Mouse (Mus musculus) lung, postnatal 0 days (tissue): ENCODE results near the gene Coq8a.

Experiments
- CTCF ChIP-seq: IDR thresholded peaks from 2 replicates; pipeline ENCODE4 v1.5.1; 2016; ENCODE audit warnings: antibody characterized with exemption, mild to moderate bottlenecking
- EP300 ChIP-seq: IDR thresholded peaks from 2 replicates; pipeline ENCODE4 v1.6.1; 2016; ENCODE audit warnings: antibody characterized with exemption, mild to moderate bottlenecking, control low read depth

DNA sequence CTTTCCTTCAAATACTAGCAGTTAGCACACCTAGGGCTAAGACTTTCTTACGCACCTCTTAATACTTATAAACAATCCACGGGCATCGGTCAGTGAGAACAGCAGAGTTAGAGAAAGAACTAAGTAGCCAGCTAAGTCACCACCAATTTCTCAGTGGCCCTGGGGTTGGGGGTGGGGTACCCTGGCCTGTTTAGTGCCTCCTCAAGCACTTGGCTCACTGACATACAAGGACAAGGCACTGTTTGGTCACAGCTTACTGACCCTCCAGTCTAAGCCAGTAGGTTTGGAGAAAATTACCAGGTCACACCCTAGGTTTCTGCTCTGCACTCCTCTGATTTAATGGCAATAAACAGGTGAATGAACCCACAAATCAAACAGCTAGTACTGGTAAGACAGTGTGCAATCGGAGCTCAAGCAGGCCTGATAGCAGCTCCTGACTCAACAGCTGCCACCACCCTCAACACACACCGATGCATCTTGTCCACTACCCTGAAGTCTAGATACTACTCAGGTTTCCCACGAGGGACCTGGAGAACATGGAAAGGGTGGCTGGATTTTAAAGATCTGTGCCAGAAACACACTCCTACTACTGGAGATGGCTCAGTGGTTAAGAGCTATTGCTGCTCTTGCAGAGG lies 15.8 kb downstream of the Coq8a start:
- no peak for TF ChIP-seq CTCF
- TF ChIP-seq EP300, result no peak
